Mouse (Mus musculus): Measurements from ENCODE around the gene Rfc4.

GRCm38 (mm10) chr16:23159749-23160148 lies 32.2 kb upstream of the Rfc4 start:
- TF ChIP-seq CTCF (IDR thresholded peaks at IDR 0.05) (no peak), EP300 (IDR thresholded peaks at IDR 0.05) (no peak)

All from lung, postnatal 0 days (tissue).